Mouse (Mus musculus): ENCODE results near the gene Samsn1.
"Not testable (repeated sequence)": the region's sequence is repeated elsewhere in the genome, so short reads cannot be mapped to it uniquely, and the experiment has no call there.

The Samsn1 gene

GRCm38 (mm10) chr16:75874508-75874907, 147.6 kb downstream of the Samsn1 start:
- DNase-seq = no peak

DNA sequence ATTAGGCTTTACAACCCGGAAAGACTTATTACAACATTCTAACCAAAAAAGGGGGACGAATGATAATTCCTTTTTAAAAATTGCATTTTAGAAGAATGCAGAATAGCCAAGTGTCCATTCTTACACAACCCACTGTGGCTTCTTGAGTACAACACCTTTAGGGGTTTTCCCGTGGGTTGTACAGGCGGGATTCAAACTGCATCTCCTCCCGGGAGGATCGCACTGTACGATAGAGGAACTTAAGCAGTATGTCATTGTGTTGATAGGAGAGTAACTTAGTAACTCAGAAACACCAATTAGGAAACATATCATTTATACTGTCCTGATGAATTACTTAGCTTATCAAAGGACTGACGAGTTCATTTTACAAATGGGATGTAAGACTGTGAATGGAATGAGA, 149.8 kb downstream of the Samsn1 start:
- no peak for DNase-seq

DNA sequence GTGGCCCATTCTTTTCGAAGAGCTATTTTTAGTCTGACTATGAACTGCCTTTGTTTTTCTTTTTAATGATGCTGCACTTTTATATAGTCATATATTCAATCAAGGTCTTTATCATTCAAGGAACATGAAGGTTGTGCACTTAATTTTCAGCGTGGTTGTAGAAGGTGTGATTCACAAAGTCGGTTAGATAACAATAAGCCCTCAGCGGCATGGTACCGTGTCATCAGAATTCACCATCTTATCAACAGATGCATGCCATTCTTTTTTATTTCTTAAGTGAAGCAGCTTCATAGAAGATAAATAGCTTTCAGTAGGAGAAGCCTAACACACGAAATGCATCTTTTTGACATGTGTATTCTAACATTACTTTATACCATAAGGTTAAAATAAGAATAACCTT, 154.7 kb downstream of the Samsn1 start:
- no peak for DNase-seq

DNA sequence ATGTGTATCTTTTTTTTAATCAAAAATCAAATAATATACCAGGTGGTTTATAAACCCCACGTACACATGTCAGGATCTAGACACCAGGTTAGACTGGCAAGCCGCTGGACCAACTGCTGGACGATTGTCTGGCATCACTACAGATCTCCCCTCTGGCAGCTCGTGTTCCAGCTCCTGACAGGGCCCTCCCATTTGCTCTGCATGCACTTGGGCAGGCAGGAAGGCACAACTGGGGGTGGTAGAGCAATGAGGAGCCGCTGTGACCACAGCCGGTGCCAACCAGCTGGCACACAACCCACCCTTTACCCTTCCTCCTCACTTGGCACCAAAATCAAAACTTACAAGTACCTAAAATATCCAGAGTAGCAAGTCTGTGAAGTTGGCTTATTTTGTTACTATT, 156.6 kb downstream of the Samsn1 start:
- no peak for DNase-seq

GRCm38 (mm10) chr16:75864673-75865072, 157.4 kb downstream of the Samsn1 start:
- no peak for DNase-seq

GRCm38 (mm10) chr16:75856343-75856742, 165.7 kb downstream of the Samsn1 start:
- DNase-seq = no peak

GRCm38 (mm10) chr16:75855402-75855801, 166.7 kb downstream of the Samsn1 start:
- no peak for DNase-seq

DNA sequence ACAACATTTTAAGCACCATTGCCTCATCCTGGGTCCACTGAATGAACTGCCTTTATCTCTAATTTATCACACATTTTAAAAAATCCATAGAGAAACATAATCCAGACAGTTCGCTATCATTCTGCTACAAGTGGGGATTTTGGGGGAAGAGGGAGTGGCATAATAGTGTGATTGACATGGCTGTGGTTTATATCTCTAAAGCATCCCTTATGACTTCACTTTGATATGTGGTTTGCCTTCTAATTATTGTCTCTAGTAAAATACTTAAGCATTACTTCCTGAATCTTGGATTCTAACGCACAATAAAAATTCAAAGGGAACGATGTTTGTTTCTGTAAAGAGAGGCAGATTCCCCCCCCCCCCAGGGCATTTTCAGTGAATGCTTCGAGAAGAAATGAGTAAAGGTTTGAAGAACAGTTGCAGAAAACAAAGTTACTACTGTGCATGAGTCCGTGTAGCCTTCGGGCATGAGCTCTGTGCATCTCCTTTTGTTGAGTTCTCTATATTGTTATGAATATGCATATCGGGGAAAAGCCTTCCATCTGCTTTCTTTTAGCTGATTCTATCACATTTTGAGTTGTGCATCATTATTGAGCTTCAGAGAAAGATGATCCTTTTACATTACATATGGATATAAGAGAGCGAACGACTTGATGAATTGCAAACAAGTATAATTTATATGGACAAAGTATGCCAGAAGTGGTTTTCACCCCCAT, 168.4 kb downstream of the Samsn1 start:
- DNase-seq = no peak

DNA sequence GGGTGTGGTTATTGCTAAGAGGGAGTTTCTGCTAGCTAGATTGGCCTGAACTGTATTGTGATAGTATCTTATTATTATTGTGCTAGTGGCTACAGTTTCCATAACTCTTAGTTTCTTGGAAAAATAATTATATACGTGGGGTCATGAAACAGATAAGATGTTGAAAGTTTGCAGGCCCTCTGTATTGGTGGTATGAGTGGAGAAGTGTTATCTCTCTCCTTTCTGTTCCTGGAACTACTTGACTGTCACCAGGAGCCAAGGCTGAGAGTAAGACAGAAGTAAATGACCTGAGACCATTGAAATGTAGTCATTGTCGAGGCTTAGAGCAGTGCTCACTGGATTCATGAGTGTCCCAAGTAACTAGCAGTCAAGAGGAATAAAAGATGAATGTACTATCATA, 169.6 kb downstream of the Samsn1 start:
- no peak for DNase-seq

DNA sequence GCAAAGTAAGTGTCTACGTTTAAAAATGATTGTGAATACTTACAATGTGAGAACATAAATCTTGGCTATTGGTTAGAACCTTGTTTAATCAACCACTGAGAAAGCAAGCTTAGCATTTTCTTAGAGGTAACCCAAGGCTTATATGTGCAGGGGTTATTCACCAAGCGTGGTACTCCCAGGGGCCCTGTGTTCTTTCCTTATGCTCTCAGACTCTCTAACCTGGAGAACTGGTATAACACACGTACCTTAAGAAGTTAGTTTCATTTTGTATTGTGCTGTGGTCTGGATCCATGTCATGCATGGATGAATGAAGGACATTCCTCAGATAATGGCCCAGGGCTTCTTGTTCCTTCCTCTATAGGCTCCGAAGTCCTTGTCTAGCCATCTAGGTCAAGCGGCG, 173.0 kb downstream of the Samsn1 start:
- DNase-seq = no peak

DNA sequence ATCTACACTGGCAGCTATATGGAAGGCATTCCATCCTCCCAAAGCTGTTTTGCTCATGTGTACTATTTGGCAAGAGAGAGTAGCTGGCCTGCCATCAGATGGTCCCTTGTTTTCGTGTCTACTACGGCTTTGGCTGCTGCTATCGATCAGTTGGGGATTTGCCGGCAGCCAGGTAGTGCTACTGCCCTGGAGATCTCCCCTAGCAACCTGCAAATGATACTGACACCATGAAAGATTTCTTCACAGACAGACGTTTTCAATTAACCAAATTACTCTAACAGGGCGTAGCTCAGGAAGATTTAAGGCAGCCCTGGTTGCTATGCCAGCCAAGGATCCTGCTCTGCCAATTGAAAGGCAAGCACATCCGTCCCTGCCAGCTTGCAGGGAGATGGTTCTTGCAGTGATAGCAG, 178.4 kb downstream of the Samsn1 start:
- no peak for DNase-seq

GRCm38 (mm10) chr16:75843031-75843430, 179.1 kb downstream of the Samsn1 start:
- DNase-seq = no peak

GRCm38 (mm10) chr16:75842569-75842968, 179.5 kb downstream of the Samsn1 start:
- DNase-seq = no peak

- no peak for DNase-seq
Observed at GRCm38 (mm10) chr16:75837728-75838451, 184.2 kb downstream of the Samsn1 start.

DNA sequence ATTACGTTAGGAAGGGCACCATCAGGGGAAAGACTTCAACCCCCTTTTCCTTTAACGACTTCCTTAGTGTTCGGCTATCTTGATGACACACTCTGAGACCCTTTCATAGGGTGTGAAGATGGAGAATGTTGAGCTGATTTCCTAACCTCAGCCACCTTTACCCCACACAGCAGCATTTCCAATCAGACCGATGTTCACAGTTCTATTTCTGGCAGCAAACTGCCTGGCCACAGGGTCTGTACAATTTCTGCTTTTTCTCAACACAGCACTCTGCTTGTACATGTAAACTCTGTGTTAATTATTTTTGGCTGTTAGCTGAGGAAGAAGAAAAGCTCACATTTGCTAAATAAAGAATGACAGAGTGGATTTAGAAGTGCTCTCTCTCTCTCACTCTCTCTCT, 190.7 kb downstream of the Samsn1 start:
- no peak for DNase-seq

DNA sequence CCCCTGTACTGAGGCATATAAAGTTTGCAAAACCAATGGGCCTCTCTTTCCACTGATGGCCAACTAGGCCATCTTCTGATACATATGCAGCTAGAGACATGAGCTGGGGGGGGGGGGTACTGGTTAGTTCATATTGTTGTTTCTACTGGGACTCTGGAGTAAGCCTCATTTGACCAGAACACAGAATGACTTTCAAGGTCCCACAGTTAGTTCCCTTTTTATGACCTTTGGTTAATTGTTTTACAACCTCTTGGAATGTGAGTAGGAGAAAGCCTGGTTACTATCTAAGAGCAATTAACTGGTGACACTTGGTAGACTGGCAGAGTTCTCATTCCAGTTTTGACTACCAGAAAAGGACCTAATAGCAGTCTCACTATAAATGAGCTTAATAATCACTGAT, 195.1 kb downstream of the Samsn1 start:
- DNase-seq = not testable (repeated sequence)

- no peak for DNase-seq
Observed at GRCm38 (mm10) chr16:75826498-75826897, 195.6 kb downstream of the Samsn1 start.

- DNase-seq = no peak
Observed at GRCm38 (mm10) chr16:75823226-75823625, 198.9 kb downstream of the Samsn1 start.

- no peak for DNase-seq
Observed at GRCm38 (mm10) chr16:75820963-75821362, 201.1 kb downstream of the Samsn1 start.
